Mouse (Mus musculus): Measurements from ENCODE around the gene Agbl3. TPM values are rescaled to one million over a fixed set of nuclear protein-coding genes. Genes with fewer than 3 reads are reported as not detected.

Gene Agbl3
- total RNA-seq (2021), result 10 to 100 TPM; 13.5 to 15.7 TPM
- long read RNA-seq, experiment 1, transcript Agbl3-203 (4 exons, 805 nt), result major isoform, 15 of 19 reads
- long read RNA-seq, experiment 1, partial matches to known transcripts, result 3 of 19 reads
- long read RNA-seq, experiment 1, other reads (novel, unspliced or antisense), result 0 of 19 reads
- long read RNA-seq, experiment 2, transcript Agbl3-203 (4 exons, 805 nt), result major isoform, 12 of 18 reads
- long read RNA-seq, experiment 2, partial matches to known transcripts, result 1 of 18 reads
- long read RNA-seq, experiment 2, other reads (novel, unspliced or antisense), result 2 of 18 reads

GRCm38 (mm10) chr6:34780231-34780942 lies at the start of gene Agbl3:
TSS of gene Agbl3 (plus strand) at chr6:34780432.
- peak; percentile 95 for DNase-seq (ENCODE audit: low spot score in 2 of 2)

DNA sequence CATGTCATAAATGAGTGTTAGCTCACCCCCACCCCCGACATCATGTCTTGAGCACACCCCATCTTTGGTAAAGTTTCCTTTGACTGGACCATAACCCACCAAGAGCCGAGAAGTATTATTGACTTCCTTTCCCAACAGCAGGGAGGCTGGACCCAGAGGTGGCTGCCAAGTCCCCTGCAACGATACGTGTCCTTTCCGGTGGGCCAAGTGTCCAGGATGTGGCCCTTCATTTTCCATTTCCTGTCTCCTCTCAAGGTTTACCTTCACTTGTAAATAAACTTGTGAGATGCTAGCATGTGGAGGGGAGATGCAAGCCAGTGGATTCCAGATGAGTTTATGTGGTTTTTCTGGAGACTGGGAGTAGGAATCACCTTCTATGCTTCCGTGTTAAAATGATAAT lies 49.2 kb upstream of the Agbl3 start:
- DNase-seq (ENCODE audit: low spot score in 2 of 2), result no peak

GRCm38 (mm10) chr6:34731529-34731928 lies 48.7 kb upstream of the Agbl3 start:
- DNase-seq (ENCODE audit: low spot score in 2 of 2), result no peak

- DNase-seq (ENCODE audit: low spot score in 2 of 2), result no peak
Measured at GRCm38 (mm10) chr6:34734940-34735695, 45.1 kb upstream of the Agbl3 start.

DNA sequence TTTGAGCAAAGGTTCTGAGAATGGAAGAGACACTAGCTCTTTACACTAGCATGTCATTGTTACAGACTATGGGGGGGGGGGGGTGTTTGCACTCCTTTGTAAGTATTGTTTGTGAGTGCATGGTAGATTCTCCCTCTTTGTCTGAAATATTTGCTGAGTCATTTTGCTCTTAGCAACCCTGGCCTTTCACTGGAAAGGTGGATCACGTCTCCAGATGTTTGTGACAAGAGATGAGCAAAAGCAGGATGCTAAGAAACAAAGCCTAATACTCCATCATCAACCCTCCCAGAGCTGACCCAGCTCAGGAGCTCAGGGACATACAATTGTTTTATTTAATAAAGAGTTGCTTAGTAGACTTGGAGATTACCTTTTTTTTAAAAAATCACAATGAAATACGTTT lies 43.3 kb upstream of the Agbl3 start:
- DNase-seq (ENCODE audit: low spot score in 2 of 2), result no peak

DNA sequence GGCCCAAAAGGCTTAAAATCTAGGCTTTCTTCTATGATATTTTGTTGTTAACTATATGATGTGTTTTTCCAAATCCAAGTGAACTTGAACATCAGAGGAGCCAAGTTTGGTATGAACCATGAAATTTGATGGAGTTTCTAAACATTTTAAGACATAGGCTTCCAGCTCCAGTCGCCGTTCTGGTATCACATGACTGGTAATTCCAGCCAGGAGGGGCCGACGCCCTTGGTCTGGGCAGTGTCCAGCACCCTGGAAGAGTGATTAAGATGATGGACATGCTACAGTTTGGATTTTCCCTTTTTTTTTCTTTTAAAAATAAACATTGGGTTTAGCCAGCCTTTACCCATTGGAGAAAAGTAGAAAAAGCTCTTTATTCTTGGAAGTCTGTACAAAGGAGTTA lies 36.3 kb upstream of the Agbl3 start:
- no peak for DNase-seq (ENCODE audit: low spot score in 2 of 2)

DNA sequence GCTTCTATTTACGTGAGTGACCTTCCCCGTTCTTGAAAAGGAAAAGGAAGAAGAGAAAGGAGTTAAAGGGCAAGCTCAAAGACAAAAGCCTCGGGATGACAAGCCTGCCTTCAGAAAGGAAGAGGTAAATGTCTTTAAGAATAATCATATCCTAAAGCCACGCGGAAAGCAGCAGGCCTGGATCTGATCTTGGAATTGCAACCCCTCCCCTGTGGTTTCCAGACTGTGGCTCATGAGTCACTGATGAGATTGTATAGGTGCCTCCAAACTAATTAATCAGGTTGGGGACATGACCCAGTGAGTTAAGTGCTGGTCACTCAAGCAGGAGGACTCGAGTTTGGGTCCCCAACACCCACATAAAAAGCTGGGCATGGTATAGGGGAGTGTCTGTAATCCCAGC lies 32.4 kb upstream of the Agbl3 start:
- no peak for DNase-seq (ENCODE audit: low spot score in 2 of 2)

DNA sequence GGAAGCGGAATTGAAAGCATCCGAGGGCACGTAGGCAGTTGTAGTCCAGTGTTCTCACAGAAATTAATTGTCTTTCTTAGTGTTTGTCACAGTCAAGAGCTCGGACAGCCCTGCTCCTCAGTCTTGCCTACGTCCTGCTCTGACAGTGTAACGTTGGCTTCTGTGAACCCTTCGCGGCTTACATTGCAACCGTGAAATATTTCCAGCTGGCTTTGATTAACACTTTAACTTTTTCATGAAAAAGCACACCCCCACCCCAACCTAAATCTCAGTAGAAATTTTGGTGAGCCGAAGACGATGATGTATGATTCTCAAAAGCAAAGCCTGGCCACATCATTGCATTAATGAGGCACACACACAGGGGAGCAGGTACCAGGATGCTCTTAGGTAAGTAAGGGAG lies 31.7 kb upstream of the Agbl3 start:
- no peak for DNase-seq (ENCODE audit: low spot score in 2 of 2)

DNA sequence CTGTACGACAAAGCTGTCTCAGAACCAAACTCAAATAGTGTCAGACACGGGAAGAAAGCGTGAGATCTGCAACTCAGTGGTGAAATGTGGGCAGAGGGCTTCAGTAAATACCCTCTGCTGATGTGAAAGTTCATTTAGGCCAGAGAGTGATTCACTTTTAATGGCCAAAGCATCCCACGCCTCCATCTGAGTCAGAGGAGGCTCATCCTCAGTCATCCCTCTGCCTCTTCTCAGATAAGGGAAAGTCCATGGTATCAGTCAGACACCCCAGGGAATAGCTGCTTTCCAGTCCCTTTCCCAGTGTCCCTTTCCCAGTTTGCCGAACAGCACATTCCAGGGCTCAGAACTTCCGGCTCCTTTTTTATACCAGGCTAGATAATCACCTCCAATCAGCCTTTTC lies 30.7 kb upstream of the Agbl3 start:
- no peak for DNase-seq (ENCODE audit: low spot score in 2 of 2)

GRCm38 (mm10) chr6:34750487-34751120 lies 29.6 kb upstream of the Agbl3 start:
- no peak for DNase-seq (ENCODE audit: low spot score in 2 of 2)

- DNase-seq (ENCODE audit: low spot score in 2 of 2), result no peak
Measured at GRCm38 (mm10) chr6:34751625-34752024, 28.6 kb upstream of the Agbl3 start.

- DNase-seq (ENCODE audit: low spot score in 2 of 2), result peak; percentile 55 to 61
Measured at GRCm38 (mm10) chr6:34754448-34754847, 25.8 kb upstream of the Agbl3 start.

GRCm38 (mm10) chr6:34758340-34758739 lies 21.9 kb upstream of the Agbl3 start:
- DNase-seq (ENCODE audit: low spot score in 2 of 2), result no peak

- peak; percentile 20 to 61 for DNase-seq (ENCODE audit: low spot score in 2 of 2)
Measured at GRCm38 (mm10) chr6:34760023-34760422, 20.2 kb upstream of the Agbl3 start.

GRCm38 (mm10) chr6:34765721-34766120 lies 14.5 kb upstream of the Agbl3 start:
- no peak for DNase-seq (ENCODE audit: low spot score in 2 of 2)

- no peak for DNase-seq (ENCODE audit: low spot score in 2 of 2)
Measured at GRCm38 (mm10) chr6:34769984-34770383, 10.2 kb upstream of the Agbl3 start.

DNA sequence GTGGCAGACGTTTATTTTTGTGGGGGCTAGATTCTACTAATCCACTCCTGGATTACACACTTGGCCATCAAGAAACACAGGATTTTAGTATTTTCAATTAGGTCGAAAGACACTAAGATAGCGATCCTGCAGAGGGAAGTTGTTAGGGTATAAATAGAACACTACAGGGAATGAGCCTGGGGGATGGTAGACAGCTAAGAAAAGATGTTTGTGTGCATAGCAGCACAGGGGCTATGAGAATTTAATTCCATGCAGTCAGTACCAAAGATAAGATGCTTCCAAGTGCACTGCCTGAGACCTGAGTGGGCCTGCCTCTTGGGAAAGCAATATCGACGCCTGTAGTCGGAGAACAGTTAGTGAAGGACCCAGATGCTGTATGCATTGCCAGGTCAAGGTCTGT lies 9.7 kb upstream of the Agbl3 start:
- no peak for DNase-seq (ENCODE audit: low spot score in 2 of 2)

DNA sequence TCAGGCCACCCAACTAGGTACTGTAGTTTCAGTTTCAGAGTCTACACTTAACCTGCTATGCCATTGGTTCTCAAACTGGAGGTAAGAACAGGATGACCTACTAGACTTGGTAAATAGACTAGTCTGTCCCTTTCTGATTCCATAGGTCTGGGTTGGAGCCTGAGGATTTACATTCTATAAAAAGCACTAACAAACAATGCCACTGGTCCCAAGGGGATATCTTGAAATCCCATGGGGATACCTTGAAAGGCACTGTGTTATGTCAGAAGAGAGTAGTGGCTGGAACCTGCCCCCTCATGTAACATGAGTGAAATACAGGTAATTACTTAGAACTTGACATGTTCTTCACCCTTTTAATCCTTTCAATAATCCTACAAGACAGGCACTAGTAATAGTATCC lies 3.8 kb upstream of the Agbl3 start:
- no peak for DNase-seq (ENCODE audit: low spot score in 2 of 2)

DNA sequence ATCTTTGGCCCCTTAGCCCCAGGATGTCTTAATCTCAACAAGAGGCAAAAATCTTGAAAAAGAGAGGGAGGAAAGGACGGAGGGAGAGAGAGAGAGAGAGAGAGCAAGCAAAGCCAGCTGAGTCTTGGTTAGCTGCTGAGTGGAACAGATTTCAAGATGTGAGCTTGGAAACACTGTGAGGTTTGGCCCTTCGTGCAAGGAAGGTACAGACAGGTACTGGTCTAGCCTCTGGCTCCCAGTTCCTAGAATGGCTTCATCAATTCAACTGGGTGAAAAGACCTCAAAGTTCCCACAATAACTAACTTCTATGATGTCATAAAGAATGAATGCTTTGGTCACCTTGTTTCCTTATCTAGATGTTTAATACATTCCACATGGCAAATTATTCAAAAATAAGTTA lies 3.1 kb upstream of the Agbl3 start:
- DNase-seq (ENCODE audit: low spot score in 2 of 2), result no peak

- DNase-seq (ENCODE audit: low spot score in 2 of 2), result no peak
Measured at GRCm38 (mm10) chr6:34777981-34778668, 2.1 kb upstream of the Agbl3 start.

- DNase-seq (ENCODE audit: low spot score in 2 of 2), result no peak
Measured at GRCm38 (mm10) chr6:34780943-34781289, 684 bp downstream of the Agbl3 start.
